Mouse (Mus musculus) forebrain, embryonic 14.5 days (tissue): ENCODE data around the gene P2rx2. TPM values are rescaled to one million over a fixed set of nuclear protein-coding genes. Genes with fewer than 3 reads are reported as not detected.
A peak's percentile ranks its signal among the peaks of the same experiment; 100 is the strongest.

Source experiments
- ATAC-seq: fragments of 200-750 bp; cut with Nextera tagmentation; 2 replicates; pipeline ENCODE4 v1.8.0; 2017; ENCODE audit warnings: mild to moderate bottlenecking, moderate library complexity
- DNase-seq: peaks from one replicate; pipeline ENCODE4 v3.0.0-alpha.2; 2015; ENCODE audit warnings: low spot score
- H3K27ac ChIP-seq: fragments of 300-500 bp; sonication (generic); 2 replicates; pipeline ENCODE4 v1.5.1; 2014; ENCODE audit warnings: low read depth, mild to moderate bottlenecking, control low read depth, low read length, moderate library complexity
- H3K27me3 ChIP-seq: fragments of 300-500 bp; sonication (generic); replicated peaks from 2 replicates; pipeline ENCODE4 v1.6.1; 2014; ENCODE audit warnings: low read length, control low read depth, mixed read lengths; ENCODE audit not compliant: control insufficient read depth, insufficient read depth
- H3K36me3 ChIP-seq: fragments of 300-500 bp; sonication (generic); 2 replicates; pipeline ENCODE4 v1.6.1; 2014; ENCODE audit warnings: low read length, control low read depth; ENCODE audit not compliant: control insufficient read depth, insufficient read depth
- H3K4me1 ChIP-seq: fragments of 300-500 bp; sonication (generic); 2 replicates; pipeline ENCODE4 v1.6.1; 2014; ENCODE audit warnings: antibody characterized with exemption, low read length, control low read depth; ENCODE audit not compliant: control insufficient read depth, insufficient read depth
- H3K4me2 ChIP-seq: fragments of 300-500 bp; sonication (generic); 2 replicates; pipeline ENCODE4 v1.6.1; 2014; ENCODE audit warnings: mild to moderate bottlenecking, control low read depth, low read length
- H3K4me3 ChIP-seq: fragments of 300-500 bp; sonication (generic); 2 replicates; pipeline ENCODE4 v1.5.1; 2014; ENCODE audit warnings: low read depth, low read length, control low read depth
- H3K9ac ChIP-seq: fragments of 300-500 bp; sonication (generic); 2 replicates; pipeline ENCODE4 v1.6.1; 2014; ENCODE audit warnings: mild to moderate bottlenecking, low read length, control low read depth, moderate library complexity
- H3K9me3 ChIP-seq: fragments of 300-500 bp; sonication (generic); replicated peaks from 2 replicates; pipeline ENCODE4 v1.6.1; 2016; ENCODE audit warnings: low read length, control low read depth, mixed read lengths; ENCODE audit not compliant: control insufficient read depth
- WGBS: fragments of 180-500 bp; shearing (Covaris S2); extraction: QIAGEN DNeasy Blood & Tissue Kit; methylation state at CpG from one replicate; pipeline ENCODE4 v1.1.7; 2014; 5-methylcytosine and 5-hydroxymethylcytosine counted together
- polyA plus RNA-seq: library from polyadenylated mRNA; unstranded; fragments of >200 nt; fragmentation: Nextera tagmentation; extraction: Ambion mirVana; gene quantifications from 2 replicates; pipeline ENCODE4 v1.2.1, GENCODE M21; 2014

The P2rx2 gene
- polyA plus RNA-seq, 1 experiment from 2014 or later = 5.9 TPM

DNA sequence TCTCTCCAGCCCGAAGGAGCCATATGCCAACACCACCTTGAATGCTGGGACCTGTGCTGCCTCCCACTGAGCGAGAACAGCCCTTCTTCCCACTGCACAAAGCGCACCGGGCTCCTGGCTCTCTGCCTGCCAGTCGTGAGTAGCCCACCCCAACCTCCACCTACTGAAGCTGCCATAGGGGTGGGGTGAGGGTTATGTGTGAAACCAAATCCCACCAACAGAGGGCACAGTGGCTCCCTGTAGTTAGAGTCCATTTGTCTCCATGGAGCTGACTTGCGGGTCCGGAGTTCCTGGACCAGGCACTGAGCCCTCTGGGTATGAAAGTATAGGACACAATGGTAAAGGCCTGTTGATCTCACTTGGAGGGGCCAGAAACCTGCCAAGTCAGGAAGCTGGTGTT lies 11.7 kb upstream of the P2rx2 start:
- 13% methylated on average over 7 of the region's 7 CpGs for WGBS
- peak; percentile 56 for DNase-seq
- H3K9ac ChIP-seq = no peak overlapping the region

GRCm38 (mm10) chr5:110347006-110347405 lies 4.0 kb upstream of the P2rx2 start:
- DNase-seq = no peak
- ATAC-seq = no peak
- Histone ChIP-seq H3K4me3 (no peak overlapping the region), H3K4me1 (peaks cover 9% of the 10 kb centered on the region), H3K27ac (no peak overlapping the region), H3K4me2 (no peak overlapping the region), H3K9me3 (no peaks in the 10 kb centered on the region), H3K9ac (no peak overlapping the region), H3K36me3 (no peaks in the 10 kb centered on the region), H3K27me3 (0 out of 2 replicates have a peak, but pooled peaks cover 10% of the 10 kb centered on the region)
- WGBS = 90% methylated on average over 8 of the region's 8 CpGs

More for the DNA sequence above, 11.7 kb upstream of the P2rx2 start:
- ATAC-seq = peak; percentile 32; the same call in 1 of the 2 replicates
- no peaks in the 10 kb centered on the region for H3K4me1 ChIP-seq
- no peaks in the 10 kb centered on the region for H3K36me3 ChIP-seq
- H3K4me3 ChIP-seq = no peak overlapping the region
- H3K27ac ChIP-seq = no peak overlapping the region
- H3K4me2 ChIP-seq = no peak overlapping the region
- no peaks in the 10 kb centered on the region for H3K9me3 ChIP-seq
- no peaks in the 10 kb centered on the region for H3K27me3 ChIP-seq

DNA sequence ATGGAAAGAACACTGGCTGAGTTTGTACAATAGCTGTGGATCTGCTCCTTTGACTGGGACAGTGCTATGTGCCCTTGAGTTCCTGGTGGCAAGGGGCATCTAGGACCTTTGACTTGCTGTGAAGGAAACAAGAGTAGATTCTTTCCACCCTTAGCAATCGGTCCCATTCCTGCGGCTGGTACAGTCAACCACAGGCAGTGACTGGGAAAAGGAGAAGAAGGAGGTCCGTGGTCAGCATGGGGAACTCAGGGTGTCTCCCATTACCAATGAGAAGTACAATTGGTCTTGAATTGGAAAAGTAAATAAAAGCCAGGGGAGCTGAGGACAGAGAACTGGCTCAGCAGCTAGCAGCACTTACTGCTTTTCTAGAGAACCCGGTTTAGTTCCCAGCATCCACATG lies 2.5 kb upstream of the P2rx2 start:
- Histone ChIP-seq H3K4me1 (peaks cover 9% of the 10 kb centered on the region), H3K36me3 (no peaks in the 10 kb centered on the region), H3K27ac (no peak overlapping the region), H3K4me2 (no peak overlapping the region), H3K9ac (no peak overlapping the region), H3K9me3 (no peaks in the 10 kb centered on the region), H3K27me3 (0 out of 2 replicates have a peak, but pooled peaks cover 12% of the 10 kb centered on the region), H3K4me3 (no peak overlapping the region)
- 82% methylated on average over 4 of the region's 4 CpGs for WGBS
- no peak for DNase-seq
- ATAC-seq = no peak

GRCm38 (mm10) chr5:110344524-110344923 lies 1.5 kb upstream of the P2rx2 start, which contains the start of gene Lrcol1:
Gene Lrcol1 (plus strand): TSS chr5:110344730.
- Histone ChIP-seq H3K4me3 (no peak within 1 kb of the TSS), H3K27ac (no peak within 1 kb of the TSS), H3K4me2 (no peak within 1 kb of the TSS), H3K4me1 (peaks cover 9% of the 10 kb centered on the region), H3K27me3 (0 out of 2 replicates have a peak, but pooled peaks cover 12% of the 10 kb centered on the region), H3K36me3 (no peaks in the 10 kb centered on the region), H3K9ac (no peak within 1 kb of the TSS), H3K9me3 (no peaks in the 10 kb centered on the region)
- ATAC-seq = no peak
- no peak for DNase-seq
- whole genome bisulfite sequencing = 85% methylated on average over 4 of the region's 4 CpGs

DNA sequence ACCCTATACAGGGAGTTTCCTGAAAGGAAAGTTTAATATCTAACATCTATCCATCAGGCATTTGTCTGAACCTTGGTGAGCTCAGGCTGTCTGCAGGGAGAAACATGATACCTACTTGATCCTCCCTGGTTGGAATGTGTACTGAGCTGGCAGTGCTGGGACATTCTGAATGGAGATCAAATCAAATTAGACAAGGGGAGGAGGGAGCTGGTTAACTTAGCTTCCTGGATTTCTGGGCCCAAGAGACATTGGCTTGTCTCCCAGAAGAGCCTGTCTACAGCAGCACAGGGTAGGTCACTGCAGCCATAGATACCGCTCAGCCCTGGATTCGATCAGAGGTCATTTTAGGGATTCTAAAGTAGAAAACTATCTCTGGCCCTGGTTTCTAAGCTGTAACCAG lies 4.2 kb downstream of the P2rx2 start:
- Histone ChIP-seq H3K4me1 (peaks cover 9% of the 10 kb centered on the region), H3K36me3 (peaks cover 41% of the 10 kb centered on the region), H3K9me3 (no peaks in the 10 kb centered on the region), H3K9ac (no peak overlapping the region), H3K4me2 (no peak overlapping the region), H3K27me3 (0 out of 2 replicates have a peak, but pooled peaks cover 9% of the 10 kb centered on the region), H3K4me3 (no peak overlapping the region), H3K27ac (no peak overlapping the region)
- WGBS = 93% methylated on average over 2 of the region's 2 CpGs
- DNase-seq (no peak), ATAC-seq (no peak)

- DNase-seq (no peak), ATAC-seq (no peak)
- Histone ChIP-seq H3K4me1 (no peaks in the 10 kb centered on the region), H3K9ac (no peak overlapping the region), H3K9me3 (no peaks in the 10 kb centered on the region), H3K27ac (no peak overlapping the region), H3K4me3 (no peak overlapping the region), H3K4me2 (no peak overlapping the region), H3K36me3 (peaks cover 76% of the 10 kb centered on the region), H3K27me3 (no peaks in the 10 kb centered on the region)
- WGBS = 89% methylated on average over 3 of the region's 3 CpGs
These were observed 12.5 kb downstream of the P2rx2 start for GRCm38 (mm10) chr5:110330508-110330907.

- Histone ChIP-seq H3K4me3 (no peak overlapping the region), H3K27me3 (no peaks in the 10 kb centered on the region), H3K36me3 (peaks cover 37% of the 10 kb centered on the region), H3K4me1 (no peaks in the 10 kb centered on the region), H3K4me2 (no peak overlapping the region), H3K9ac (no peak overlapping the region), H3K27ac (no peak overlapping the region), H3K9me3 (no peaks in the 10 kb centered on the region)
- ATAC-seq = no peak
- DNase-seq = no peak
- 69% methylated on average over 3 of the region's 3 CpGs for WGBS
These were observed 29.9 kb downstream of the P2rx2 start for GRCm38 (mm10) chr5:110313127-110313526.

DNA sequence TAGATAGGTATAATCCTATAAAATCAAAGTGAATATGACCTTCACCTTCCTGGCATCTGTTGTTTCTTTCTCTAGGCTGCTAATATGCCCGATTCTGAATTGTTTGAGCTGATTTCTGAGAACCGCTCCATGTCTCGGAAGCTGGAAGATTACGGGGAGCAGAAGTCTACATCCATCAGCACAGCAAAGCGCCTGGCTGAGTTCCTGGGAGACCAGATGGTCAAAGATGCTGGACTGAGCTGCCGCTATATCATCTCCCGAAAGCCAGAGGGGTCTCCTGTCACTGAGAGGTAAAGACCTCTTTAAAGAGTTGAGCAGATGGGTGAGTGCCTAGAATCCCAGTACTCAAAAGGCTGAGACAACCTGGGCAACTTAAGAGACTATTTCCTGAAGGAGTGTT lies 34.2 kb downstream of the P2rx2 start:
- DNase-seq = no peak
- Histone ChIP-seq H3K4me3 (no peak overlapping the region), H3K9ac (no peak overlapping the region), H3K4me1 (no peaks in the 10 kb centered on the region), H3K27me3 (no peaks in the 10 kb centered on the region), H3K27ac (no peak overlapping the region), H3K4me2 (no peak overlapping the region), H3K36me3 (peaks cover 59% of the 10 kb centered on the region), H3K9me3 (no peaks in the 10 kb centered on the region)
- 95% methylated on average over 7 of the region's 7 CpGs for WGBS
- ATAC-seq = no peak

DNA sequence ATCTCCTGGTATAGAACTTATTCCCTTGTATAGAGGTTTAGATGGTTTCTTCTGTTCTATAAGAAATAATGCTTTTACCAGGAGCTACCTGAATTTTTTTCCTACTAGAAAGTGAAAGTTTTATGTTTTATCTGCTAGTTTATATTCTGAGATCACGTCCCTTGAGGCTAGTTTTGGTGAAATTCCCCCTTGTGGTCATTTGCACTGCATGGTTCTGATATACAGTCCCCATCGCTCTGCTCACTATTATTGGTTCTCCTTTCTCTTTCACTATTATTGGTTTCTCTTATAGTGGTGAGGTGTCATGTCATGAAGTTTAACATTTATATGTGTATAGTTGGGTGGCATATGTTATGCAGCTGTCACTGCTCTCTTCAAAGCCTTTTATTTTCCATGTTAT lies 42.4 kb downstream of the P2rx2 start:
- Histone ChIP-seq H3K27ac (no peak overlapping the region), H3K27me3 (no peaks in the 10 kb centered on the region), H3K9me3 (no peaks in the 10 kb centered on the region), H3K4me3 (no peak overlapping the region), H3K4me2 (no peak overlapping the region), H3K36me3 (peaks cover 77% of the 10 kb centered on the region), H3K9ac (no peak overlapping the region), H3K4me1 (no peaks in the 10 kb centered on the region)
- no peak for DNase-seq
- no peak for ATAC-seq
- WGBS = 88% methylated on average over 2 of the region's 2 CpGs
